Mouse (Mus musculus) heart, postnatal 0 days (tissue): Measurements from ENCODE around the gene Dcdc2b.

Source experiments
- CTCF ChIP-seq: IDR thresholded peaks from 2 replicates; pipeline ENCODE4 v1.5.1; 2016; ENCODE audit warnings: antibody characterized with exemption, control low read depth, low read depth
- EP300 ChIP-seq: IDR thresholded peaks from 2 replicates; pipeline ENCODE4 v1.6.1; 2016; ENCODE audit warnings: antibody characterized with exemption, low read depth

- TF ChIP-seq CTCF (no peak), EP300 (no peak)
These were observed 19.8 kb upstream of the Dcdc2b start for GRCm38 (mm10) chr4:129633852-129634251.
